Mouse (Mus musculus): ENCODE results near the gene Col25a1. TPM values are rescaled to one million over a fixed set of nuclear protein-coding genes. Genes with fewer than 3 reads are reported as not detected.

The Col25a1 gene
- polyA plus RNA-seq, 1 experiment from 2014 or later: 10.0 TPM

DNA sequence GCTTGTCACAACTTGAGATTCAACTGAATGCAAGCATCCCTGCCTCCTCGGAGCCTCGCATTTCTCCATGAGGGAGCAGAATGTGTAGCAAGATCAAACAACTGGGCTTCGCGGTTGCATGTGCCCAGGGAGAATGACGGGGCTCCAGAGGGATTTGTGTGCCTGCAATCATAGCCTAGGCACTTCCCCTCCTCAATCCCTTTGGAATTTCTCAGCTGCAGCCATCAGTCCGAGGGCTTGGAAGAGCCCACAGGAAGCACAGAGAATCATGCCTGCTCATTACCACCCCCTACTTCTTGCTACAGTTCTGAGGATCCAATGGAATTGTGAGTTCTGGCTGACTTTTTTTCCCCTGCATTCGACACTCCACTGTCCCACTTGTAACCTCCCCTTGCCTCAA is 241.8 kb downstream of the Col25a1 start:
- no peak for ATAC-seq (ENCODE audit: low FRiP score)
- Histone ChIP-seq H3K4me2 (replicated peaks) (no peak overlapping the region), H3K9ac (no peak overlapping the region), H3K27ac (no peak overlapping the region), H3K27me3 (no peaks in the 10 kb centered on the region), H3K9me3 (replicated peaks) (no peaks in the 10 kb centered on the region), H3K4me1 (peaks cover 3% of the 10 kb centered on the region; the same call in 1 of the 2 replicates), H3K4me3 (no peak overlapping the region), H3K36me3 (no peaks in the 10 kb centered on the region)
- whole genome bisulfite sequencing: 63% methylated on average over 7 of the region's 7 CpGs

DNA sequence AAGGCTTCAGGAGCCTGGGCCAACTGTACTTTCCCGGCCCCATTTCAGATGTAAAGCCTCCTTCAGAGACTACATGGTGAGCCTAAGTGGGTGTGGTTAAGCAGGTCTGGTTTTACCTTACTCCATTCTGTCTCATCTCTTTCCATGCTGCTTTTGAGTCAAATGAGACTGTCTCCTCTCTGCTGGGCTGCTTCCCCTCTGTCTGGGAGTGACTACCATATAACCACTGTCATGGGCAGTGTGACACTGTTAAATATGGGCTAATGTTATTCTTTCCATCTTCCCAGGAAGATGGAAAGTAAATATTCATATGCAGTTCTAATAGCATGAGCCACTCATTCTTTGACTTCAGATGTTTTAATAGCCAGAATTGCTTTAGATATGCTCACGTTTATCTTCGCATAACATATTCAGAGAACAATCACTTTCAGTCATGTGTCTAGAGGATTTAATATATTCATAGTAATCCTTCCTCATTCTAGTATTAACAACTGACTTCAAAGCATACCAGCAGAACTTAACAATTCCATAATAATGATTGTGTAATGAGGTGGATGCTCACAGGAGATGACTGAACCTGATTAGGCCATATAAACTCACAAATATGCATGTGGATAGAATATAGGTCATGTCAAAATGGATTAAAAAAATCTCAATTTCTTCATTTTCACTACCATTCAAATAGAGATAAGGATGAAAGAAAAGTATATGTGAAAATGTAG is 243.5 kb downstream of the Col25a1 start:
- Histone ChIP-seq H3K4me3 (no peak overlapping the region), H3K4me2 (replicated peaks) (no peak overlapping the region), H3K27me3 (no peaks in the 10 kb centered on the region), H3K4me1 (peaks cover 5% of the 10 kb centered on the region; the same call in 1 of the 2 replicates), H3K36me3 (no peaks in the 10 kb centered on the region), H3K9me3 (replicated peaks) (no peaks in the 10 kb centered on the region), H3K27ac (no peak overlapping the region), H3K9ac (no peak overlapping the region)
- no peak for ATAC-seq (ENCODE audit: low FRiP score)
- WGBS: 77% methylated on average over 3 of the region's 3 CpGs

DNA sequence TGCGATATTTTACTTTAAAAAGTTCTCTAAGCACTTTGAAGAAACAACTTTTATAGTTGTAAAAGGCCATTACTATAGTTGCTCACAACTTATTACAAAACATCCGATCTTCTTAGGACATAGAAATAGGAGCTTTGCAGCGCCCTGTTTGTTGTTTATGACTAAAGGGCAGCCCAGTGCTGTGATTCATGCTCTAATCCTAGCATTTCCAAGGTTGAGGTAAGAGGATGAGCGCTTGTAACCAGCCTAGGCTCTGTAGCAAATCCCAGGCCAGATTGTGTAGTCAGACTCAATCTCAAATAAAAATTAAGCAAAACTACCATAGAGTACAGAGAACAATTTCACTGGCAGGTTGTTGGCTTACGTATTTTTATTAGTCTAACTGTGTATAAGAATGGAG is 246.5 kb downstream of the Col25a1 start:
- H3K9ac ChIP-seq: no peak overlapping the region
- no peak overlapping the region for H3K4me2 ChIP-seq (replicated peaks)
- no peaks in the 10 kb centered on the region for H3K9me3 ChIP-seq (replicated peaks)
- H3K27me3 ChIP-seq: no peaks in the 10 kb centered on the region
- H3K4me1 ChIP-seq: peaks cover 6% of the 10 kb centered on the region
- no peaks in the 10 kb centered on the region for H3K36me3 ChIP-seq
- 94% methylated on average over 5 of the region's 5 CpGs for WGBS
- no peak overlapping the region for H3K4me3 ChIP-seq
- ATAC-seq (ENCODE audit: low FRiP score): no peak
- H3K27ac ChIP-seq: no peak overlapping the region

DNA sequence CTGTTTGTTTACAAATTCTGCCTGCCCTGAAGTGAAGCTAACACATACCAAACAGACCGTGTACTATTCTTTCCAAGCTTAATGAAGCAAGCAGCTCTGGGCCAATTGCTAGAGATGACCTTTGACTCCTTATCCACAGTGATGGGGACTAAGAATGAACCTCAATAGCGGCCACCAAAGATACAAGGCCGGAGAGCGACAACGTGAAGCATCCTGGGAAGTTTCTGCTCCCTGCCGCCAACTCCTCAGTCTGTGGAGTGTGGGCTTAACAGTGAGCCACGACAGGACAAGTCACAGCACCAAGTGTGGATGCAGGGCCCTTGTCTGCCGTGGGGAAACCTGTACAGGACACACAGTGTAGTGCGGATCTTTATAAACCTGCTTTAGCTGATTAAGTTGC is 247.3 kb downstream of the Col25a1 start:
- Histone ChIP-seq H3K4me1 (peaks cover 6% of the 10 kb centered on the region), H3K9ac (no peak overlapping the region), H3K27ac (no peak overlapping the region), H3K4me3 (no peak overlapping the region), H3K27me3 (no peaks in the 10 kb centered on the region), H3K9me3 (replicated peaks) (no peaks in the 10 kb centered on the region), H3K36me3 (no peaks in the 10 kb centered on the region), H3K4me2 (replicated peaks) (no peak overlapping the region)
- no peak for ATAC-seq (ENCODE audit: low FRiP score)
- 34% methylated on average over 9 of the region's 9 CpGs for WGBS

DNA sequence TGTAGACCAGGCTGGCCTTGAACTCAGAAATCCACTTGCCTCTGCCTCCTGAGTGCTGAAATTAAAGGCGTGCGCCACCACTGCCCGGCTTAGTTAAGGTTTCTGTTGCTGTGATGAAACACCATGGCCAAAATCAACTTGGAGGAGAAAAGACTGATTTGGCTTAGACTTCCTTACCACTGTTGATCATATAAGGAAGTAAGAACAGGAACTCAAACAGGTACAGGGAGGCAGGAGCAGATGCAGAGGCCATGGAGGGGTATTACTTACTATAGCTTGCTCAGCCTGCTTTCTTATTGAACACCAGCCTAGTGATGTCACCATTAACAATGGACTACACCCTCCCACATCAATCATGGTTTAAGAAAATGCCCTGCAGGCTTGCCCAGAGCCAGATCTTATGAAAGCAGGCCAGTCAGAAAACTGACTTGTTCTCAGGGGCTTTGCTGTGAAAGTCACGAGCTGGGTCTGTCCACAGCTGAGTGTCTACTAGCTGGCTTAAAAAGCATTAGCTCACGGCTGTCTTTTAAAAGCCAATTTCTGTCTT is 249.1 kb downstream of the Col25a1 start:
- Histone ChIP-seq H3K4me3 (no peak overlapping the region), H3K4me1 (peaks cover 6% of the 10 kb centered on the region), H3K9ac (no peak overlapping the region), H3K36me3 (no peaks in the 10 kb centered on the region), H3K27ac (no peak overlapping the region), H3K9me3 (replicated peaks) (no peaks in the 10 kb centered on the region), H3K4me2 (replicated peaks) (no peak overlapping the region), H3K27me3 (no peaks in the 10 kb centered on the region)
- 66% methylated on average over 5 of the region's 5 CpGs for WGBS
- ATAC-seq (ENCODE audit: low FRiP score): no peak

DNA sequence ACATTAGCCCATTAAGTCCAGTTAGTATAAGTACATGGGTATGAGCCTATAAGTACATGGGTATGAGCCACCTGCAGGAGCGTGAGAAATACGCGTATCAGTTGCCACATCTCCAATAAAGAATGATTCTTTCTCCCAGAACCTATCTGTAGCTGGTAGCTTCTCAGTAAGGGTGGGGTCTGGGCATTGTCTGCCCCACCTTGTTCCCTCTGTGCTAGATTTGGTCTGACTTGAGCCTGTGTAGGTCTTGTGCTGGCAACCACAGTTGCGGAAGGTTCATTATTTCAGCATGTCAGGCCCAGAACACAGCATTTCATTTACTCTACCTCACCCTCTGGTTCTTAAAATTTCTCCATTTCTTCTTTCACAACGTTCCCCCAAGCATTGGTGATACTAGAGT is 250.4 kb downstream of the Col25a1 start:
- H3K9me3 ChIP-seq (replicated peaks): no peaks in the 10 kb centered on the region
- no peaks in the 10 kb centered on the region for H3K27me3 ChIP-seq
- no peak overlapping the region for H3K27ac ChIP-seq
- WGBS: 97% methylated on average over 5 of the region's 5 CpGs
- peaks cover 6% of the 10 kb centered on the region for H3K4me1 ChIP-seq
- no peak overlapping the region for H3K4me2 ChIP-seq (replicated peaks)
- H3K9ac ChIP-seq: no peak overlapping the region
- H3K36me3 ChIP-seq: no peaks in the 10 kb centered on the region
- no peak overlapping the region for H3K4me3 ChIP-seq
- no peak for ATAC-seq (ENCODE audit: low FRiP score)

DNA sequence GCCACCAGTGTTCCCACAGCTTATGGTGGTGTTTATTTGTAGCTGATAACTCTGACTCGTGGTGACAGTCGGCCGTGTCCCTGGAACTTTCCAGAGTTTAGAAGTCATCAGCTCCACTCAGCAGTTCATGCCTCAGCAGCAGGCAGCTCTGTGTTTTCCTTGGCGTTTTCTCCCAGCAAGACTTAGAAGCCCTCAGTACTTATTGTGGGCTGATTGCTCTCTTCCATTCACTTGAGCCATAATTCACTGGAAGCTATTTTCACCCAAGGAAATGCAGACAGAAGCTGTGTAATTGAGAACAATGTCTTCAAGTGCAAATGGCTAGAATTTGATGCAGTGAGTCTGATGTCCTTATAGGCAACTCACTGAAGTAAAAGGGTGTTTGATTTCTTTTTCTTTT is 254.6 kb downstream of the Col25a1 start:
- WGBS: 71% methylated on average over 4 of the region's 4 CpGs

DNA sequence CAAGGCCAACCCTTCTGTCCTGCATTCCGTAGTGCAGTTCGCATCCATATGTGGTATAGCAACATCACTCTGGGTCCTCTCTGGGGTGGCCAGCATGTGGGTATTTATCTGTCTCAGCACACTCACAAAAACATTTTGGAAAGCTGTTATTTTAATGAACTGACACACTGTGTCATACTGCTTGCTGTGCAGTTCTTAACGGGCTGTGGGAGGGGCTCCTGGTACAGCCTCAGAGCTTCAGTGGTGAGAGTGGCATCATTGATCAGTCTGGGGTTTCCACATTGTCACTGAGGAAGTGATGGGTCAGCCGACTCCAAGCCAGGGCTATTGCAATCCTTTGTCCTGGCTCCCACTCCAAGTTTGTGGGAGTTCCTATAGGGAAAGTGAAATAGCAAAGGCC is 255.9 kb downstream of the Col25a1 start:
- no peak overlapping the region for H3K9ac ChIP-seq
- no peaks in the 10 kb centered on the region for H3K4me1 ChIP-seq
- H3K4me3 ChIP-seq: no peak overlapping the region
- no peaks in the 10 kb centered on the region for H3K36me3 ChIP-seq
- no peaks in the 10 kb centered on the region for H3K27me3 ChIP-seq
- H3K4me2 ChIP-seq (replicated peaks): no peak overlapping the region
- H3K9me3 ChIP-seq (replicated peaks): no peaks in the 10 kb centered on the region
- 83% methylated on average over 4 of the region's 4 CpGs for WGBS
- no peak for ATAC-seq (ENCODE audit: low FRiP score)
- H3K27ac ChIP-seq: no peak overlapping the region

More for the DNA sequence above, 254.6 kb downstream of the Col25a1 start:
- Histone ChIP-seq H3K27me3 (no peaks in the 10 kb centered on the region), H3K36me3 (no peaks in the 10 kb centered on the region), H3K4me3 (no peak overlapping the region), H3K4me2 (replicated peaks) (no peak overlapping the region), H3K4me1 (no peaks in the 10 kb centered on the region), H3K27ac (no peak overlapping the region), H3K9me3 (replicated peaks) (no peaks in the 10 kb centered on the region), H3K9ac (no peak overlapping the region)
- ATAC-seq (ENCODE audit: low FRiP score): no peak

DNA sequence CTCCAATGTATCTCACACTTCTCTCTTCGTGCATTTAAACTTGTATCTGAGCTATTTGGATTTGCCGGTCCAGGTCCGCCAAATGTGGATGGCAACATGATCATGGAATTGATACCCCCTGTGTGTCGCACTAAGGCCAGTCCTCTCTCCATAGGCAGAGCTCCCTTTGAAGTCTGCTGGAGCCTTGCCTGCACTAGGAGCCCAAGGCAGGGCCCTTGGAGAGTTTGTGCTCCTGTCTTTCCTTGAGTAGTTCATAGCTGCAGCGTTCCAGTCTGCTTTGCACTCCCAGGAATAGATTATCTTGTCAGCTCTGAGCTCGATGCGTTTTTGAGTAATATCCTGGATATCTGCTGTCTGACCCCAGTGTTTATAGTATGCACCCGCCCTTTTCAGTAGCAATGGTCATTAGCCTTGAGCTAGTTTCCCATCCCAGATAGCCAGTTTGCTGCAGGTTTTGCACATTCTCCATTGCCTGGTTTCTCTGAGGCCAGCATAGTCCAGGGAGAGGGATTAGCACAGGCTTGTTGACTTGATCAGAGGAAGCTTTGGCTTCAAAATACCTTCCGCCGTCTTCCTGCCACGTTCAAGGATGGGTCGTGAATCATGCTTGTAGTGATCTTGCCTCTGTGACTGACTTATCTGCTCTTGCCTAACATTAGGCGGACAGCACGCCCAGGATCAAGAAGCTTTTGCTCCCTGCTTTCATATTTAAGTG is 258.1 kb downstream of the Col25a1 start:
- WGBS: 78% methylated on average over 14 of the region's 14 CpGs
- no peaks in the 10 kb centered on the region for H3K27me3 ChIP-seq
- no peak for ATAC-seq (ENCODE audit: low FRiP score)
- H3K9ac ChIP-seq: no peak overlapping the region
- no peaks in the 10 kb centered on the region for H3K9me3 ChIP-seq (replicated peaks)
- no peaks in the 10 kb centered on the region for H3K36me3 ChIP-seq
- no peak overlapping the region for H3K27ac ChIP-seq
- no peak overlapping the region for H3K4me2 ChIP-seq (replicated peaks)
- no peaks in the 10 kb centered on the region for H3K4me1 ChIP-seq
- no peak overlapping the region for H3K4me3 ChIP-seq

DNA sequence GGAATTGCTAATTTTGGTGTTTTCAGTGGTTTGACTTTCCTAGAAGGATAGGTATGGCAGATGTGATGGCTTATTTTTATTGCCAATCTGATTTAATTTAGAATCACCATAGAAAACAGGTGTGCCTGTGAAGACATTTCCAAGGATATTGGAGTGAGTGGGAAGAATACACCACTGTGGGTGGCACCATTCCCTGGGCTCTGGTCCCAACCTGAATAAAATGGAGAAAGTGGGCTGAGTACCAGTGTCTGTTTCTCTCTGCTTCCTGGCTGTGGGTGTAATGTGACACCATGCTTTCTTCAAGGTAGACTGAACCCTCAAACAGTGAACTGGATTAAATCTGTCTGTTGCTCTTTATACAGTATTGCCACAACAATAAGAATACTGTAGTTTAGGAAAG is 265.3 kb downstream of the Col25a1 start:
- Histone ChIP-seq H3K4me2 (replicated peaks) (no peak overlapping the region), H3K27ac (no peak overlapping the region), H3K4me3 (no peak overlapping the region), H3K36me3 (no peaks in the 10 kb centered on the region), H3K27me3 (no peaks in the 10 kb centered on the region), H3K4me1 (peaks cover 6% of the 10 kb centered on the region; the same call in 1 of the 2 replicates), H3K9me3 (replicated peaks) (no peaks in the 10 kb centered on the region), H3K9ac (no peak overlapping the region)
- no peak for ATAC-seq (ENCODE audit: low FRiP score)

DNA sequence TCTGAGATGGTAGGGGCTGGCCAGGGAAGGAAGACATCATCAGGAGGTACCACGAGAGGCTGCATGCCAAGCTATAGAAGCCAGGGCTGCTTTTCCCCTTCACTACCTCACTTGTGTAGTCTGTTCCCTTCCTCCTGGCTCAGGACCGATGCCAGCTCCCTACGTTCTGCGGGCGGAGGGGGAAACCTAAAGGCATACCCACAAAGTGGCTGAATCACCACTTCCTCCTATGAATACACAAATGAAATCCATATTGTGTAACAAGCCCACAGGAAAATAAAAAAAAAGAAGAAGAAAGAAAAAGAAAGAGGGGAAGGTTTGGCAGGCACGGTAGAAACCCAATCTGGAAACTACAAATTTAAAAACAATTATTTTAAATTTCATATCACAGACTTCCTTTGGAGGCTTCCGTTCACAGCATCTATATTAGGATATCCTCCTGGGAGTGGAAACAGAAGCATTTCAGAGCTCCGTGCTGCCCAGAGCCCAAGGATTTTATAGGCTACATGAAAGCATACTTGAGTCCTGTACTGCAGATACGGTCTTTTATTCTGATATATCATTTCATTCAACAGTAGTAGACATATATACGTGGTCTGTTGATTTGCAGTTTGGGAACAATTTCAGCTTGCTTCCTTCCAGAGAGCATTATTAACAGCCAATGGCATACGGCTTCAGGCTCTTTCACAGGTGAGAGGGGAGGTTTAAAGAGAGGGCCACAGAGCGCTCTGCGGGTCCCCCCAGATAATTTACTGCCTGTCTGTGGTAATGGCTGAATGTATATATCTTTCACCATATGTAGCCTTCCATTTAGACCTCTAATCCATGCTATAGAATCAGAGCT is 269.6 kb downstream of the Col25a1 start:
- WGBS: 73% methylated on average over 13 of the region's 13 CpGs
- Histone ChIP-seq H3K4me2 (replicated peaks) (no peak overlapping the region), H3K9ac (no peak overlapping the region), H3K27me3 (no peaks in the 10 kb centered on the region), H3K36me3 (no peaks in the 10 kb centered on the region), H3K4me3 (no peak overlapping the region), H3K9me3 (replicated peaks) (no peaks in the 10 kb centered on the region), H3K27ac (no peak overlapping the region), H3K4me1 (peaks cover 12% of the 10 kb centered on the region)
- no peak for ATAC-seq (ENCODE audit: low FRiP score)

DNA sequence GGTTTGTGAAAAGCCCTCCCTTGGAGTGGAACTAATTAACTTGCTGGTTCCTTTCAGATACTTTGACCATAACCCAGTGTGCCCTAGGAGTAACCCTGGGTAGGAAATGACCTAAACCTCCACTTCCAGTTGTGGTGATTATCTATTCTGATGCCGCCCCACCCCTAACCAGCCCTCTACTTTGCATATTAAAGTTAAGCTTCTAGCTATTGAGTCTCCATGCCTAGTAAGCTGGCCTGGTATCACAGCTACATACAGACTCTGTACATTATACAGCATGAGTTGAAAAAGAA is 270.2 kb downstream of the Col25a1 start:
- H3K4me2 ChIP-seq (replicated peaks): no peak overlapping the region
- H3K9ac ChIP-seq: no peak overlapping the region
- ATAC-seq (ENCODE audit: low FRiP score): no peak
- no peaks in the 10 kb centered on the region for H3K27me3 ChIP-seq
- no peaks in the 10 kb centered on the region for H3K36me3 ChIP-seq
- WGBS: 39% methylated on average over 1 of the region's 1 CpGs
- no peak overlapping the region for H3K27ac ChIP-seq
- H3K4me1 ChIP-seq: peaks cover 12% of the 10 kb centered on the region
- no peaks in the 10 kb centered on the region for H3K9me3 ChIP-seq (replicated peaks)
- H3K4me3 ChIP-seq: no peak overlapping the region

Measured in hindbrain, embryonic 12.5 days (tissue).